Mouse (Mus musculus): ENCODE measurements around the gene Ankrd27.

GRCm38 (mm10) chr7:35606816-35607215, 20.8 kb downstream of the Ankrd27 start:
- TF ChIP-seq CTCF (IDR thresholded peaks at IDR 0.05; ENCODE audit: borderline replicate concordance, control insufficient read depth, extremely low read depth, insufficient read depth, low read length, poor library complexity), result no peak
- no peak for TF ChIP-seq POLR2A (IDR thresholded peaks at IDR 0.05; ENCODE audit: control insufficient read depth, extremely low read depth, insufficient read depth, low read length, poor library complexity)
